Mouse (Mus musculus): ENCODE data around the gene Tulp4. TPM values are rescaled to one million over a fixed set of nuclear protein-coding genes. Genes with fewer than 3 reads are reported as not detected.

Gene Tulp4
- 65.8 to 72.6 TPM (median 68.2 TPM) in 4 replicates for total RNA-seq (2023)

DNA sequence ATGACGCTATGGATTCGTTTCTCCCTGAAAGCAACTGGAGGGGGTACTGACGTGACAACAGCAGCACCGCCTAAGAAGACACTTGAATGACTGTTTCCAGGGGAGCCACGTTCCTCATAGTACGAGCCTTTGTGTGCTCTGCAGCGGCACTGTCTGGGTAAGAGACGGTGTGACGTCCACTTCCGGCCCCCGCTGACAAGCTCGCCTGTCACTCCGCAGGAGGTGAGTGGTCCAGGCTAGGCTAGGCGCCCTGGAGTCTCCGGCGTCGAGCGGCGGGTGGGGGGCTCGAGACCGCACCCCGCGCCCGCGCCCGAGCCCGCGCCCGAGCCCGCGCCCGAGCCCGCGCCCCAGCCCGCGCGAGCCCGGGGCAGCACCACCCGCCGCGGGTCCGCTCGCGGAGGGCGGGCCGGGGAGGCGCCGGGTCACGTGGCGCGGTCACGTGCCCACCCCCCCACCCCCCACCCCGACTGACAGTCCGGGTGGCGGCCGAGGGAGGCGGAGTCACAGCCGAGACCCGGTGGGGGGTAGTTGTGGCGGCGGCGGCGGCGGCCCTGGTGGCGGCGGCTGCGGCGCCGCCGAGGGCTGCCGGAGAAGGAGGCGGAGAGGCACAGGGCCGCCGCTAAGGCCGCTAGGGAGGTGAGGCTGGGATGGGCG is at the start of gene Tulp4:
Gene Tulp4 (plus strand): TSS at position 77 of the 654 bp plus-strand sequence.

DNA sequence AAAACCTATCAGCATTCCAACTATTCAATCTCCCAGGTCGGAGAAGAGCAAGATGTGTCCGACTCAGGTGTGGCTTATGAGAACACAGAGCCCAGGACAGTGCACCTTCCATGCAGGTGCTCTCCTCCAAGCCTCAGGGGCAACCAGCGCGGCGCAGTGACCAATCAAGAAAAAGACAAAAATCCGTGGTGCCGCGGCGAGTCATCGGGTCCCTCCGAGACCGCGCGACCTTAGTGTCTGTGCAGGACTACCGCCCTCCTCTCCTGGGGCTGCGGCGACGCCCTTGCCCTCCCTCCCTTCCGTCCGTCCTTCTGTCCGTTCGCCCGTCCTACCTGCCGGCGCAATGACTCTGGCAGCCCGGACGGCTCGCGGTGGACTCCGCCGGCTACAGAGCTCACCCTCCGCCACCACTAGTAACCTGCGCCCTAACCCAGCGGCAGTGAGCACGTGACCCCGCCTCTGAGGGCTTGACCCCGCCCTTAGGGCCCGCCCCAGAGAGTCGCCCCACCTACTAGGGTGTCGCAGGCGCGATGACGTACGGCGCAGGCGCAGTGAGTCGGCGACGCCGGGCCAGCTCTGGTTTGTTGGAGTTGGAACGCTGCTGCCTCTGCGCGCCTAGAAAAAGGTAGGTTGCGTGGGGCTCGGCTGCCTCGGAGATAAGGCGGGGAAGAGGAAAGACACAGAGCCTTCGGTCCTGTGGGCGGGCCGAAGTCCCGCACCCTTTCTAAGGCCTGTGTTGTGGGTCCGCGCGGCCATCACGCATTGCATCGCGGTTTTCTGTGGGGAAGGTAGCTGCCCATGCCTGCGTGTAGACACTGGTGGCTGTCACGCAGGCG is 26.7 kb upstream of the Tulp4 start, which contains the start of the genes Serac1 and Gtf2h5:
Gene Serac1 (minus strand): TSS at position 455 of the 836 bp plus-strand sequence.
Gene Gtf2h5 (plus strand): TSS at position 500 of the 836 bp plus-strand sequence.

DNA sequence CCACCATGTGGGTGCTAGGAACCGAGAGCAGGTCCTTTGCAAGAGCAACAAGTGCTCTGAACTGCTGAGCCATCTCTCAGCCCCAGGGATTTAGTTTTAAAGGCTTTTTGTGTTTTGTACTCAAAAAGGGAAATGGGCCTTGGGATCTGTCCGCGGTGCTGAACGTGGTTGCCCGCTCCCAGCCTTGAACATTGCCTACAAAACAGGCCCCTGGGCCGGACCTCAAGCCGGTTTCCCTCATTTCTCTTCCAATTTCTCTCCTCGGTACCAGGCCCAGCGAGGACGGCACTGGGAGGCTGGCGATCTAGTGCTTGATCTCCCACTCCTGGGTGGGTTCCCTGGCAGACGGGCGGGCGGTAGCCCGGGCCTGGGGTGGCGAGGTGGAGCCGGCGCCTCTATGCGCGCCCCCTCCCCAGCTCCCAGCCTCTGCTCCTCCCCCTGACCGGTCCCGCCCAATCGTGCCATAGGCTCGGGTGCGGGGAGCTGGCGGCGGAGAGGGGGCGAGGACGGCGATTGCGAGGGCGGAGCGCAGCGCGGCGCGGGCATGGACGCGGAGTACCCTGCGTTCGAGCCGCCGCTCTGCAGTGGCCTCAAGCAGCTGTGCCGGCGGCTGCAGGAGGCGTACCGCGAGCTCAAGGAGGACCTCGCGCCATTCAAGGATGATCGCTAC is 150.3 kb downstream of the Tulp4 start, which contains the start of gene Tmem181a:
Gene Tmem181a (plus strand): TSS at position 461 of the 670 bp plus-strand sequence.

Other genes with a start within 250 kb of the Tulp4 start
- 3.7 to 5.8 TPM (median 5.4 TPM) in 4 replicates for gene Synj2, start 165.2 kb upstream of the Tulp4 start, total RNA-seq (2023)
- 8.0 to 13.8 TPM (median 9.3 TPM) in 4 replicates for gene Serac1, start 26.7 kb upstream of the Tulp4 start, total RNA-seq (2023)
- gene Gtf2h5, start 26.7 kb upstream of the Tulp4 start, total RNA-seq (2023), result 58.7 to 62.8 TPM (median 59.2 TPM) in 4 replicates
- gene Tmem181a, start 150.4 kb downstream of the Tulp4 start, total RNA-seq (2023), result 1.9 to 2.7 TPM (median 2.4 TPM) in 4 replicates
- 4.1 to 6.5 TPM (median 6.2 TPM) in 4 replicates for gene Dynlt1a, start 211.1 kb downstream of the Tulp4 start, total RNA-seq (2023)